Mouse (Mus musculus) cerebellum, adult (tissue): ENCODE data around the gene Nt5c1a.

Experiments
- ATAC-seq: cut with Nextera tagmentation; 2 replicates; pipeline ENCODE4 v1.9.2; 2017; ENCODE audit warnings: mild to moderate bottlenecking, moderate library complexity, mixed read lengths; ENCODE audit not compliant: insufficient number of reproducible peaks, low FRiP score, low TSS enrichment

The Nt5c1a gene

DNA sequence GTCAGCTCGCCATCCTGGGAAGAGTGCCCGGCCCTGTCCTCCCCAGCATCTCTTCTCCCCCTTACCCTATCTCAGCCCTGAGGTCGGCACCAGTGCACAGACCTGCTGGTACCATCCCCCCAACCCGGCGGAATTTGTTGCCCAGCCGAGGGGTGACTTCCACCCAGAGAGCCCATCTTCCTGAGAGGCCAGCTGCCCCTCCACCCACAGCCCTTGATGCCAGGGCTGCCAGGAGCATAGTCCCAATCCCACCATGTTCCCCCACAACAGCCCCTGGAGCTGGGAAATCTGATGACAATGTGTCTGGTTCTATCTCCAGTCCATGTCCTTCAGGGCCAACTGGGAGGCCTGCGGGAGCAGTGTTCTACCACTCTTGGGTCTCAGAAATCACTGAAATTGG, 44.9 kb downstream of the Nt5c1a start:
- no peak for ATAC-seq

DNA sequence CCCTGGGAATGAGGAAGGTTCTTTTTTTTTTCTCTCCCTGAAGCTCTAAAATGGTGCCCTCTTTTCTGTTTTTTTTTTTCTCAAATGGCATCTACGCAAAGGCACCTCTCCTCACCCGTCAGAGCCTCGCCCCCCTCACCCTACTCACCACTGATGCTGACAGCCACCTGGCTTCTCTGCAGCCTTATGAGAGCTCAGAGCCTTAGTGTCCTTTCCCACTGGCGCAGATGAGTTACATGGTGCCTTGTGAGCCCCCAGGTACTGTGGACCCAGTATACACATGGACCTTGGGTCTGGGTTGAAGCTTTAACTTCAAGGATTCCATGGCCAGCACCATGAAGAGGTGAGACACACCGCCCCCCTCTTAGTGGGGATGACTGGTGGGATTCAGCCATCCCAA, 45.3 kb downstream of the Nt5c1a start:
- no peak for ATAC-seq

DNA sequence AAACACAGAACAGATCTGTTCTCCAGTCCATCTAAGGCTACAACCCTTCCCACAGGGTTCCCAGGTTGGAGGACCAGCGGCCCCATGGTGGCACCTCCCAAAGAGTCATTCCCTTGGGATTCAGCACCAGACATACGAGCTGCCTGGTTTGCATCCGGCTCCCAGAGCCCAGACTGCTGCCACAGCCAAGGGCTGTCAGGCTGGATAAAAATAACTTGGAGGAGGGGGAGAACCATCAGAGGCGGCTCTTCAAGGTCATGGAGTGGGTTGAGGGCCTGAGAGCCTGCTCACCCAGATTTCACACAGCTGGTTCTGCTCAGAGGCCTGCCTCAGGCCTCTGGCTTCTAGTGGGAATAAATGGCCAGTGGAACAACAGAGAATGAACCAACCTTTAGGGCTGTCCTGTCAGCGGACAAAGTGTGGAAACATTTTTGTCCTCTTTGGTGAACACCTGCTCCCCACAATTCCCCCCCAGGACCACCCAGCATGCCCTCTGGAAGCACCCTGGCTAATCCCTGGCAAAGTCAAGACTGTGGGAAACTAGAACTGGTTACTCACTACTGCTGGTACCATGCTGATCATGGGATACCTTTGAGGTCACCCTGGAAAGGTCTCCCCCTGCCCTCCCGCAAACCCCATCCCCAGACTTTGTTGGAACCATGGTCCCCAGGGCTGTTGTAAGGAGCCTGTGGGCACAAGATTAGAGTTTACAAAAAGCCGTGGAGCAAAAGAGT, 46.0 kb downstream of the Nt5c1a start:
- ATAC-seq = no peak

GRCm38 (mm10) chr4:123248971-123249567, 47.8 kb downstream of the Nt5c1a start:
- peak; percentile 90 for ATAC-seq

- ATAC-seq = no peak
These were observed 50.9 kb downstream of the Nt5c1a start for GRCm38 (mm10) chr4:123252214-123252613.

DNA sequence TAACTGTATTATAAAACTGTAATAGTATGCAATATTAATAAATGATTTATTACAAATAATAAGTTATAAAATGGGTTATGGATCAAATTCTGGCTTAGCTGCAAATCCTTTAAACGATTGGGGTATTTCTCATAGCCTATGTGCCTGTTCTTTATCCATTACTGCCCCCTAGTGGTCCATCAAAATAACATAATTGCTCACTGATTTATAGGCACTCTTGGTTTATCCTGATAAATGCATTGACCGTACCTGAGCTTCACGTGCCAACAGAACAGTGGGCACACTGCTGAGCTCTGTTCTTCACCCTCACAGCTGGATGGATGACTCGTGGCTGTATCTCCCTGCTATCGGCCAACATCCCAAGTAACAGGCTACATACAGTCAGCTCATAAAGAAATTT, 53.3 kb downstream of the Nt5c1a start:
- peak; percentile 40; the same call in 1 of the 2 replicates for ATAC-seq

DNA sequence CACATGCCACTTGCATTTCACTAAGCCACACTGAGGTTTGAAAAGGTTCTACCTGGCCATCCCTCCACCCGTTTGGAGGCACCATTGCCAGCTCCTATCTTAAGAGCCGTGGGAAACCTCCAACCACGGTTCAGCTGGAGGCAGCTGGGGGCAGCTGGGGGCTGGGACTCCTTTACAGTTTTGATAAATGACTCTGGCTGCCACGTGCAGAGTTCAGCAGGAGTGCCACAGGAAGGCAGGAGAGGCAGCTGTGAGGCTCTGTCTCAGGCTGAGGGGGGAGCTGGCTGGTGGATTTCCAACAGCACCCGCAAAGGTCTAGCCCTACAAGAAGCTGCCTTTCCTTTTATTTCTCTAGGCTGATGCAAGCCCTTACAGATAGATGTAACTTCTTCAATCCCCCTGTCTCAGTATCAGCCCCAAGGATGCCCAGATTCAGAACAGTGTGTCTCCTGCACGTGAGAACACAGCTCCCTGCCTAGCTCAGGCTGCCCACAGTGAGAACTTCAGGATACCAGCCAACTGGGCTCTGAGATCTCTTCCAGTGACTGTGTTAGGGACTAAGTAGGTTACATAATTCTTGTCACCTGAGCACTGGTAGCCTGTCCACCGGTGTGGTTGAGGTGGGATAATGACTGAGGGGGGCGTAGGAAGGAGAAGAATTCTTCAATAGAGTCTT, 58.9 kb downstream of the Nt5c1a start:
- no peak for ATAC-seq

DNA sequence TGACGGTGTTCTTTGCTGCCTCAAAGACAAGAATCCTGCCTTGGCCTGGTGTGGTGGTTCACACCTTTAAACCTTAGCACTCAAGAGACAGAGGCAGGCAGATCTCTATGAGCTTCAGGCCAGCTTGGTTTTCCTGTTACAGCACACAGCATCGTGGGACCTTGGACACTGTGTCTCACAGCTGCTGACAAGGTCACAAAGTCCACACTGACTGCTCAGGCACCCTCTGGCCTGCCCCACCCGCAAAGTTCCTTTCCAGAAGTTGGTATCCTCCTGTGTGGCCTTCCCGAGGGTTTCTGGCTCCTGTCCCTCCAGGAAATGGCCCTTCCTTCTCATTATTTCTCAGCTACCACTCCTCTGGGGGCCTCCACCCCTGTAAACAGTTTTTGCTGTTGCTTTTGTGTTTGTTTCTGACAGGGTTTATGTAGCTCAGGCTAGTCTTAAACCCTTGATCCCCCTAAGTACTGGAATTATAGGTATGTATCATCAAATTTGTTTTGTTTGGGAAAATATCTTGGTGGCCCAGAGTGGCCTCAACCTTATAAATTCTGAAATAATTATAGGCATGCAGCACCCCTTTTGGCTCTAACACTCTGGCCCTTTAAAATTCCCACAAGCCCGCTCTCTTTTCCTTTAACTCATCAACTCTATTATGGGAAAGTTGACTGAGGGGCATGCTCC, 60.6 kb downstream of the Nt5c1a start, which contains the start of gene Pabpc4:
Gene Pabpc4 (plus strand): TSS at position 631 of the 681 bp plus-strand sequence.
- no peak for ATAC-seq
